Mouse (Mus musculus) CH12.LX (cell line): ENCODE results near the gene Olfr763. TPM values are rescaled to one million over a fixed set of nuclear protein-coding genes. Genes with fewer than 3 reads are reported as not detected.

Experiments
- DNase-seq: peaks from one replicate; pipeline ENCODE4 v3.0.0-alpha.2; 2013; ENCODE audit errors: extremely low read depth
- H3K27ac ChIP-seq: 2 replicates; pipeline ENCODE4 v1.5.1; 2012; ENCODE audit warnings: low read depth, mild to moderate bottlenecking, control low read depth, moderate library complexity; ENCODE audit not compliant: insufficient read depth
- H3K27me3 ChIP-seq: replicated peaks from 2 replicates; pipeline ENCODE3; 2012; ENCODE audit warnings: inconsistent platforms
- H3K36me3 ChIP-seq, 2 experiments: replicated peaks in 1 of 2; 2 replicates each; pipeline versions ENCODE3 to v1.6.1; 2012; ENCODE audit warnings: inconsistent platforms in 1 of 2, low read length in 1 of 2, mild to moderate bottlenecking in 1 of 2, mixed read lengths in 1 of 2, moderate library complexity in 1 of 2; ENCODE audit not compliant: control insufficient read depth in 1 of 2, insufficient read depth in 1 of 2
- H3K4me1 ChIP-seq, 2 experiments: 2 replicates each; pipeline ENCODE4 v1.6.1; 2012; ENCODE audit warnings: inconsistent platforms in 1 of 2, moderate library complexity in 1 of 2; ENCODE audit not compliant: insufficient read depth in 2 of 2, control insufficient read depth in 1 of 2
- H3K4me2 ChIP-seq: 2 replicates; pipeline ENCODE4 v1.6.1; 2012; ENCODE audit warnings: low read depth, mild to moderate bottlenecking, control low read depth; ENCODE audit not compliant: poor library complexity, insufficient read depth, severe bottlenecking
- H3K4me3 ChIP-seq, 3 experiments: fragments of 150-350 bp in 1 of 3; sonication (generic) in 1 of 3; replicated peaks in 1 of 3; 2 replicates each; pipeline versions ENCODE3 to v1.5.1; 2011 to 2012; ENCODE audit warnings: low read depth in 2 of 3, low read length in 2 of 3, mild to moderate bottlenecking in 2 of 3, moderate library complexity in 2 of 3, control low read depth in 1 of 3, improper control_type of control experiment in 1 of 3, inconsistent platforms in 1 of 3, mixed read lengths in 1 of 3; ENCODE audit not compliant: poor library complexity in 1 of 3
- H3K79me2 ChIP-seq: replicated peaks from 2 replicates; pipeline ENCODE4 v1.6.1; 2012; ENCODE audit warnings: mild to moderate bottlenecking, moderate library complexity; ENCODE audit not compliant: control insufficient read depth, poor library complexity, insufficient read depth, severe bottlenecking; ENCODE audit errors: extremely low read depth
- H3K9ac ChIP-seq: 2 replicates; pipeline ENCODE4 v1.6.1; 2012; ENCODE audit warnings: low read depth, mild to moderate bottlenecking, control low read depth, moderate library complexity; ENCODE audit not compliant: insufficient read depth
- H3K9me3 ChIP-seq: replicated peaks from 2 replicates; pipeline ENCODE3; 2012; ENCODE audit warnings: low read length, inconsistent platforms, mixed read lengths
- CHD1 ChIP-seq: IDR thresholded peaks from 2 replicates; pipeline ENCODE4 v1.6.1; 2012; ENCODE audit warnings: low read depth, low read length, improper control_type of control experiment, inconsistent platforms
- CHD2 ChIP-seq: IDR thresholded peaks from 2 replicates; pipeline ENCODE4 v1.6.1; 2011; ENCODE audit warnings: low read length, improper control_type of control experiment
- CTCF ChIP-seq, 2 experiments: IDR thresholded peaks in 1 of 2; conservative IDR thresholded peaks in 1 of 2; 2 replicates each; pipeline ENCODE4 v1.5.1; 2011 to 2012; ENCODE audit warnings: low read depth in 2 of 2, low read length in 2 of 2, improper control_type of control experiment in 1 of 2, inconsistent platforms in 1 of 2, mild to moderate bottlenecking in 1 of 2, moderate library complexity in 1 of 2
- IRF4 ChIP-seq: IDR thresholded peaks from 2 replicates; pipeline ENCODE4 v1.6.1; 2014; ENCODE audit warnings: low read depth, mild to moderate bottlenecking, inconsistent platforms, low read length, improper control_type of control experiment
- JUN ChIP-seq: IDR thresholded peaks from 2 replicates; pipeline ENCODE4 v1.6.1; 2011; ENCODE audit warnings: low read depth, mild to moderate bottlenecking, low read length, improper control_type of control experiment, moderate library complexity; ENCODE audit not compliant: insufficient read depth
- JUND ChIP-seq: conservative IDR thresholded peaks from 2 replicates; pipeline ENCODE4 v1.6.1; 2011; ENCODE audit warnings: low read depth, low read length, improper control_type of control experiment
- MEF2A ChIP-seq: IDR thresholded peaks from 2 replicates; pipeline ENCODE4 v1.6.1; 2014; ENCODE audit warnings: low read depth, mild to moderate bottlenecking, inconsistent platforms, low read length, improper control_type of control experiment, borderline replicate concordance
- MYC ChIP-seq: IDR thresholded peaks from 2 replicates; pipeline ENCODE4 v1.6.1; 2011; ENCODE audit warnings: low read depth, mild to moderate bottlenecking, improper control_type of control experiment, low read length
- NELFE ChIP-seq: IDR thresholded peaks from 2 replicates; pipeline ENCODE4 v1.6.1; 2011; ENCODE audit warnings: low read depth, low read length, improper control_type of control experiment
- NRF1 ChIP-seq: IDR thresholded peaks from 2 replicates; pipeline ENCODE4 v1.6.1; 2014; ENCODE audit warnings: low read depth, mild to moderate bottlenecking, inconsistent platforms, low read length, improper control_type of control experiment, moderate library complexity
- POLR2A ChIP-seq: IDR thresholded peaks from 2 replicates; pipeline ENCODE4 v1.6.1; 2011; ENCODE audit warnings: low read depth, mild to moderate bottlenecking, improper control_type of control experiment, low read length
- POLR2AphosphoS2 ChIP-seq: IDR thresholded peaks from 2 replicates; pipeline ENCODE4 v1.6.1; 2011; ENCODE audit warnings: low read depth, low read length, improper control_type of control experiment
- RAD21 ChIP-seq: IDR thresholded peaks from 2 replicates; pipeline ENCODE4 v1.6.1; 2011; ENCODE audit warnings: low read depth, mild to moderate bottlenecking, low read length, improper control_type of control experiment, moderate library complexity
- RCOR1 ChIP-seq: conservative IDR thresholded peaks from 2 replicates; pipeline ENCODE4 v1.6.1; 2012; ENCODE audit warnings: low read depth, mild to moderate bottlenecking, inconsistent platforms, low read length, improper control_type of control experiment
- SIN3A ChIP-seq: IDR thresholded peaks from 2 replicates; pipeline ENCODE4 v1.6.1; 2012; ENCODE audit warnings: low read length, improper control_type of control experiment, inconsistent platforms
- ZNF384 ChIP-seq: IDR thresholded peaks from 2 replicates; pipeline ENCODE4 v1.6.1; 2012; ENCODE audit warnings: low read depth, low read length, improper control_type of control experiment, inconsistent platforms
- dilution Hi-C: fragments of 300-500 bp; cut with MboI; formaldehyde crosslinking; loops from 2 replicates; pipeline ENCODE4 v1.14.3; 2020; ENCODE audit warnings: low sequenced_read_pairs; ENCODE audit not compliant: extremely low pct_unique_long_range_greater_than_20kb, extremely low pct_ligation_motif_present
- in situ Hi-C: fragments of 300-500 bp; cut with MboI; formaldehyde crosslinking; loops from 3 replicates; pipeline ENCODE4 v1.14.3; 2019; ENCODE audit warnings: low sequenced_read_pairs, low pct_ligation_motif_present, low pct_unique_long_range_greater_than_20kb, mixed read lengths
- polyA plus RNA-seq: library from polyadenylated mRNA; unstranded; fragments of >175 nt; gene quantifications from 2 replicates; pipeline ENCODE4 v1.2.1, GENCODE M21; 2012; ENCODE audit warnings: low read depth; ENCODE audit not compliant: insufficient read length
- total RNA-seq, 2 experiments: library from RNA; depleted of rRNA; stranded (reverse); fragments of 300-350 nt in 1 of 2; fragments of >200 nt in 1 of 2; gene quantifications; 2 replicates each; pipeline ENCODE4 v1.2.3; 2012 to 2014

Olfr763 gene
- total and polyA plus RNA-seq, 3 experiments, result not detected

- no peak overlapping the region for H3K27ac ChIP-seq
- H3K36me3 ChIP-seq, result no peaks in the 10 kb centered on the region
- no peak for DNase-seq
- no peak for TF ChIP-seq NRF1
- no peak for TF ChIP-seq MYC
- no peak for TF ChIP-seq NELFE
- TF ChIP-seq CHD1, result no peak
- TF ChIP-seq SIN3A, result no peak
- TF ChIP-seq JUN, result no peak
- TF ChIP-seq CTCF (conservative IDR thresholded peaks at IDR 0.05 in 1 of 2, IDR thresholded peaks at IDR 0.05 in 1 of 2; ENCODE audit: low read depth in 2 of 2, low read length in 2 of 2), result no peak
- TF ChIP-seq RAD21, result no peak
- no peak for TF ChIP-seq CHD2
- no peak for TF ChIP-seq JUND
- TF ChIP-seq ZNF384, result no peak
- no peak overlapping the region for H3K4me2 ChIP-seq
- no peak overlapping the region for H3K9ac ChIP-seq
- H3K27me3 ChIP-seq, result no peaks in the 10 kb centered on the region
- no peak overlapping the region for H3K4me3 ChIP-seq
- peaks cover 5 to 20% of the 10 kb centered on the region in 2 experiments; a peak in 3 of 4 replicates for H3K4me1 ChIP-seq
- no peaks in the 10 kb centered on the region for H3K9me3 ChIP-seq
- dilution Hi-C loops (no loop called here), in situ Hi-C loops (no loop called here)
- no peaks in the 10 kb centered on the region for H3K79me2 ChIP-seq
Measured at GRCm38 (mm10) chr10:128970740-128971250, 39.8 kb upstream of the Olfr763 start.

GRCm38 (mm10) chr10:128972841-128973240, 37.8 kb upstream of the Olfr763 start:
- dilution Hi-C loops (no loop called here), in situ Hi-C loops (no loop called here)
- TF ChIP-seq POLR2AphosphoS2 (no peak), JUN (no peak), JUND (no peak), IRF4 (no peak), RCOR1 (no peak), POLR2A (no peak), MEF2A (no peak), SIN3A (no peak)
- Histone ChIP-seq H3K27me3 (no peaks in the 10 kb centered on the region), H3K4me1 (peaks cover 0 to 20% of the 10 kb centered on the region in 2 experiments; a peak in 2 of 4 replicates), H3K4me3 (no peak overlapping the region), H3K36me3 (no peaks in the 10 kb centered on the region), H3K27ac (no peak overlapping the region), H3K4me2 (no peak overlapping the region), H3K9me3 (no peaks in the 10 kb centered on the region), H3K79me2 (no peaks in the 10 kb centered on the region), H3K9ac (no peak overlapping the region)
- peak; percentile 24 for DNase-seq
